Mouse (Mus musculus) left cerebral cortex, postnatal 10 days (tissue): Measurements from ENCODE around the gene Txlna. TPM values are rescaled to one million over a fixed set of nuclear protein-coding genes. Genes with fewer than 3 reads are reported as not detected.

Source experiments
- DNase-seq, 2 experiments: peaks; one replicate each; pipeline ENCODE4 v3.0.0; 2021 to 2022; ENCODE audit warnings: low spot score in 2 of 2, mixed read lengths in 1 of 2; ENCODE audit errors: extremely low spot score in 1 of 2
- intact Hi-C: fragments of 180-260 bp; cut with DNase I; formaldehyde crosslinking; loops from one replicate; pipeline ENCODE4 v1.15.1; 2025
- total RNA-seq, 2 experiments: library from RNA; stranded (reverse); gene quantifications; 2 replicates each; pipeline ENCODE4 v1.2.3; 2021

Gene Txlna
- total RNA-seq, 2 experiments from 2014 or later, result 33.7 to 39.4 TPM

DNA sequence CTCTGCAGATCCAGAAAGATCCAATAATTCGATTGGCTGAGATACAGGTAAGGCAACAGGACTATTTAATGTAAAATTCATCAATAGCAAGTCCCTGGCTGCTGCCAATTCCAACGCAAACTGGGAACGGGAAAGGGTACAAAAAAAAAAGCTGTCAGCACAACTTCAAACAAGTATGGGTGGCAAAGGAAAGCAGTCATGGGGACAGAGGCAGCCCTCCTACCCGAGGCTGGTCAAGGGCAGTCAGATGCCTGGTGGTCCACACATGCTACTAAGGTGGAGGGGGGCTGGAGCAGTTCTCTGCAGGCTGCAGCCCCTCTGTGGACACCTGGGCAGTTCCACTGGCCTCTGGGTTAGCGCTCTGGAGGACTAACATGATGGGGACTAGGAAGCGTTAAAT is 14.8 kb downstream of the Txlna start:
- intact Hi-C loops, result no loop called here
- DNase-seq, result no peak

DNA sequence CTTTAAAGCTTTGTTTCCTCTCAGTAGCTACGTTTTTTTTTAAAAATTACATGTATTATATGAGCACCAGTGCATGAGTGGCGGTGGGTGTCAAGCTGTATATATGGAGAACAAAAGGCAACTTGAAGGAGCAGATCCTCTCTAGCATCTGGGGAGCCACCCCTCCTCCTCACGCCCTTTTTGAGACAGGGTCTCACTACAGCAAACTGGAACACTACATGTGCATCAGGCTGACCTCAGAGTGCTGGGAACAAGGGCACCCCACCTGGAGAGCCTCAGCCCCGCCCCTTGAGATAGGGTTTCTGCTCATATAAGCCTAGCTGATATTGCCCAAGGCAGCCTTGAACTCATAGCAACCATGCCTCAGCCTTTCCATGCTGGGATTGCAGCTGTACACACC is 15.4 kb downstream of the Txlna start:
- no peak for DNase-seq

DNA sequence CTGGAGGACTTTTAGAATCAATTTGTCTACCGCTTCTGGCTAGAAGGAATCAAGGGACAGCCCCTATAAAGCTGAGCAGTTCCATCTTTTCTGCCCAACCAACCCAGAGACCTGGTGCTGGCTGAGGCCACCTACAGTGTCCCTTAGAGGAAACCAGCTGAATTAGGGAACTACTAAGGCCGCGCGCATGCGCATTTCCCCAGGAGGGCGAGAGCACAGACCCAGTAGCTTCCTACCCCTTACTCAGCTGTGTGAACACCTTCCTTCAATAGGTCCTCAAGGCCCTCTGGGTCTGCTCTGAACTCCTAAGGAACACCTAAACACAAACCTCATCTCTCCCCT is 15.9 kb downstream of the Txlna start:
- intact Hi-C loops, result no loop called here

More for the DNA sequence above, 15.4 kb downstream of the Txlna start:
- intact Hi-C loops, result no loop called here

DNA sequence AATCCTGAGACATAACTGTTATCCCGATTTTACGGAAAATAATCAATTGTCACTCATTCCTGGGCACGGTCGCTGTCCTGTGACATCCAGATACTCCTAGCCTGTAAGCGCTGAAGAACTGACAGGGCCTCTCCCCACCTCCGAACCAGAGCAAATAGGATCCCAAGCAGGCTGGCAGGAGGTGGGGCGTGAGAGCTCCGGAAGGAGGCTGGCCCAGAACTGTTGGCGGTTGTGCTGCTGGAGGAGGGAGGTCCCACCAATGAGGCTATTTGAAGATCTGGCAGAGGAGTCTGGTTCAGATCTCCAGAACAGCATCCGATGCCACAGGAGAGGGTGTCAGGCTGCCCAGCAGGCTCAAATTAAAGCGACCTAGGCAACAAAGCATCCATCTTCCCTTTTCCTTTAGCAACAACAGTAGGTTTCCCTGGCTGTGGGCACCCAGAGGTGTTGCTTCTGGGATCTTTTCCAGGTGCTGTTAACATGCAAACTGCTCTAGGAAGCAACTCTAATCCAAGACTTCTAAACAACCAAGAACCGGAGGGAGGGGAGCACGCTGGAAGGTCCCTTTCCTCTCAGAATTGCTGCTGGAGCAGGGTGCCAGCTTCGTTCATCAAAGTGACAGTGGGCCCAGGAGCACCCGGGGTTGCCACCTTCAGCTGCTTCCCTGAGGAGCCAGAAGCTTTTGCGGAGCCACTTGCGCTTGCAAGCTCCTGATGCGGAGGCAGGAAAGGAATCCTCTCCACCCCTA is 16.4 kb downstream of the Txlna start:
- intact Hi-C loops, result no loop called here

More for the DNA sequence above, 15.9 kb downstream of the Txlna start:
- DNase-seq, result peak; percentile 57 to 81

DNA sequence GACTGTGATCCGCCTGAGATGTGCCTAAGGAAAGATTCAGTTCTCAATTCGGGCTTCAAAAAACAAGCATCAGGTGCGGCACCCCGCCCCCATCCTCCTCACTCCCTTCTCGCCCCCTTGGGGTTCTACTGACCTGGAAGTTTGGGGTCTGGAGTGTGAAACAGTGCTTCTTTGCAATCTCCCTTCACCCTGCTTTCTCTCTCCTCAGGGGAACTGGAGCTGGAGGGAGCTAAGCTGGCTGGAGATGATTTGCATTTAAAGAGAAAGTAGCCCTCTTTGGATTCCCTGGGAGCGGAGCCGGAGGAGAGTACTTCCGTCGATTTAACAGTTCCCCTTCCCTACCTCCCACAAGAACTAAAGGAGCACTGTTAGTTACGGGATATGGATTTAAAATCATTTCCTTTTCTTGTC is 17.2 kb downstream of the Txlna start, which contains the start of gene Ccdc28b:
Ccdc28b (minus strand) TSS at position 267 of the 411 bp plus-strand sequence.
- intact Hi-C loops, result no loop called here
- peak in 1 of 2 experiments; percentile 55 for DNase-seq

More for the DNA sequence above, 16.4 kb downstream of the Txlna start:
- DNase-seq, result peak; percentile 91 to 93

DNA sequence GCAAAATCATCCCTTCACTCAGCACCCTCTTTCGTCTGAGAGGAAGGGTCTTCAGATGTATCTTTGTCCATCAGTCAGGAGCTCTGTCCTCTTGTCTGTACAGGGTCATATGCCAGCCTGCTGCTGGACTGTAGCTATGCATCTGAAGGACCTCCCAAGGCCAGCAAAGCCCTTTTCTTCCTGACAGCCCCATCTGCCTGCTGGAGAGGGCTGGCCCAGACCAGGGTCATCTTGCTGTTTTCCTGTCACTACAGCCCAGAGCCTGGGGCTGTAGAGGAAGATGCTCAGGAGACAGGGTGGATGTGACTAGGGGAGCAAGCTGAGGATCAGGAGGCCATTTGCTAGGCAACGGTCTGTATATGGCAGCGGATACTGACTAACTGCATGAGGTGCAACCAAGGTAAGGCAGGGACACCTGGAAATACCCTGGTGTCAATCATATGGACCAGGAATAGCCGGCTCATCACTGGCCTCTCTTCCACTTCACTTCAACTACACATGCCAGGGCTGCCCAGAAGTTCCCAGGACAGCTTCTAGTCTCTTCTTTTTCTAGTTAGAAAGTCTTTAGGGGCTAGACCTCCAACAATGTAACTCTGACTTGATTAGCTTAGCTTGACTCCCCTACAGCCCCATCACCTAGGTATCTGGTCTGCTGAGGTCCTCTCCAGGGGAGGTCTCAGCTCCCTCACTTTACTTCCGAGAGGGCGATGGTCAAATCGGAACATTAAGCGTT is 17.9 kb downstream of the Txlna start:
- DNase-seq, result no peak
- intact Hi-C loops, result no loop called here

DNA sequence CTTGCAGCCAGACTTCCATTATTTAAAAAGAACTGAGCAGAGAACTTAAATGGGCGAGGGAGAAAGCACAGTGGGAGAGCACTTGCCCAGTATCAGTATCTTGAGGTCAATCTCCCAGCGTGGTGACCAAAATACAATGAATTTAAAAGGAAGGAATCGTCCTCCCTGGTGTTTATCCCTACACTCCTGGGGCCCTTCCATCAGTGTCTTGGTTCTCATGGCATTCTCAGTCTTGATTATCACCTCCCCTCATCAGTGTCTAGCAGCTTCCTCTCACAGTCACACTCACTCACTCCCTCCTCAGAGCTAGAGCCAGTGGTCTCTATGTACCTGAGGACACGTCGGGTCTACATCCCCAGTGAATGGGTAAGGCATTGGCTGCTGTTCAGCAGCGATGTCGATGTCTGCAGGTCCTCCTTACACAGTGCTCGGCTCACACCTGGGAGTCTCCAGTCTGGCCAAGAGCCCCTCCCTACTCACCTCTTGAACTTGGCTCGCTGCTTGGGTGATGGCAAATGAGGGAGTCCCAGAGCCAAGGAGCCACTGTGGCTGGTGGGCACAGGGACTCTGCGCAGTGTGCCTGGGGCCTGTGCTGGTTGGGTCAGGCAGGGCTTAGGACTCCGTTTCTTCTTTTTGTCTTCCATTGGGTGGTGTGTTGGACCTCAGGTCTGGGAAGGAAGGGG is 18.6 kb downstream of the Txlna start:
- intact Hi-C loops, result no loop called here
- no peak for DNase-seq

DNA sequence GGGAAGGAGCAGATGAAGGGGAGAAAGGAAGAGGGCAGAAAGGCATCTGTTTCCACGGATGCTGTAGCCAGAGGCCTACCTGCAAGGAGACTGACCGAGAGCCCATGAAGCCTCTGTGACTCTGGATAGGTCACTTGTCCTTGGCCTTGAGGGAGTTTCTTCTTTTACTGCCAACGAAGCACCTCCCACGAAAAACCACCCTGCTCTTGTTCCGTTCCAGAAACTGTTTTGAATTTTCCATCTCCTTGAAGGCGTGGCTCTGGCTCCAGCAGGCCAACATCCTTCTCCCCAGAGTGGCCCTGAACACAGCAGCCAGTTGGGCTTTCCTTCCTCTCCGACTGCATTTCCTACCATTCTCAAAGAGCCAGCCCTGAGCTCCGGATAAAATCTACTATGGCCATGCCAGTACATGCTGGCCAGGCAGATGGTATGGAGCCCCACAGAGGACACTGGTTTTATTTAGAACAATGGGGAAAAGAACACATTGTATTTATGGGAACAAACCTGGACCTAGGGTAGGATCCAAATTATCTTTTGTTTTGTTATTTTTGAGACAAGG is 19.5 kb downstream of the Txlna start:
- DNase-seq, result no peak
- intact Hi-C loops, result no loop called here

DNA sequence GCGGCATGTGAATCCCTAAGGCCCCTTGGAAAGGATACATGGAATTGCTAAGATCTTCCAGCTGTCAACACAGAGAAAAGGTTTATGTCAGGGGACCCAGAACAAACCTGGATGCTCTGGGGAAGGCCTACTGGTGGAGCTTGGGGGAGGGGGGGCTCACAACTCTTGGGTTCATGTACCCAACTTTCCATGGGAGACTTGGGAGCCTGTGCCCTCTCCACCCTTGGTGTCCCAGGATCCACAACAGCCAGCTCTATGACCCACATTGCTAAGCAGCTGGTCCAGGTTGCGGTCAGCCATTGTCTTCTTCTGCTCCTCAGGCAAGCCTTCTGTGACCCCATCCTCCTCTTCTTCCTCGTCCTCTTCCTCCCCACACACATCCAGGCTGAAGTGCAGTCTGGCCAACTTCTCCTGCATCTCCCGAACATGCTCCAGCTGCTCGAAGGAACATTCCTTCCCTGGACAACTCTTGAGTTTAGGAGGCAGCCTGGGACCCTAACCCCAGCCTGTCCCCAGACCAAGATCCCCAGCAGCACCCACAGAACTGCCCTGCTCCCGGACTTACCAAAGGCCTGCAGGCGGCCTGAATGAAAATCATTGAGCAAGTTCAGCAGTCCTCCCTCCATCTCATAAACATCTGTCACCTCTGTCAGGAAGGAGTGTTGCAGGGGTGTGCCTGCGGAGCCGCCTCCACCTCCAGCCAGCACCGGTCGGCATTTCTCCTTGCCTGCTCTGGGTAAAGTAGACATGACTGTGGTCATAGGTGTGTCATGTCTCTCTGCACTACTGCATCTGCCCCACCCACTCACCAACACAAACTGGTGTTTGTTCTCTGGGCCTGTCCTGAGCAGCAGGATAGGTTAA is 20.2 kb downstream of the Txlna start:
- intact Hi-C loops, result no loop called here
- DNase-seq, result no peak

DNA sequence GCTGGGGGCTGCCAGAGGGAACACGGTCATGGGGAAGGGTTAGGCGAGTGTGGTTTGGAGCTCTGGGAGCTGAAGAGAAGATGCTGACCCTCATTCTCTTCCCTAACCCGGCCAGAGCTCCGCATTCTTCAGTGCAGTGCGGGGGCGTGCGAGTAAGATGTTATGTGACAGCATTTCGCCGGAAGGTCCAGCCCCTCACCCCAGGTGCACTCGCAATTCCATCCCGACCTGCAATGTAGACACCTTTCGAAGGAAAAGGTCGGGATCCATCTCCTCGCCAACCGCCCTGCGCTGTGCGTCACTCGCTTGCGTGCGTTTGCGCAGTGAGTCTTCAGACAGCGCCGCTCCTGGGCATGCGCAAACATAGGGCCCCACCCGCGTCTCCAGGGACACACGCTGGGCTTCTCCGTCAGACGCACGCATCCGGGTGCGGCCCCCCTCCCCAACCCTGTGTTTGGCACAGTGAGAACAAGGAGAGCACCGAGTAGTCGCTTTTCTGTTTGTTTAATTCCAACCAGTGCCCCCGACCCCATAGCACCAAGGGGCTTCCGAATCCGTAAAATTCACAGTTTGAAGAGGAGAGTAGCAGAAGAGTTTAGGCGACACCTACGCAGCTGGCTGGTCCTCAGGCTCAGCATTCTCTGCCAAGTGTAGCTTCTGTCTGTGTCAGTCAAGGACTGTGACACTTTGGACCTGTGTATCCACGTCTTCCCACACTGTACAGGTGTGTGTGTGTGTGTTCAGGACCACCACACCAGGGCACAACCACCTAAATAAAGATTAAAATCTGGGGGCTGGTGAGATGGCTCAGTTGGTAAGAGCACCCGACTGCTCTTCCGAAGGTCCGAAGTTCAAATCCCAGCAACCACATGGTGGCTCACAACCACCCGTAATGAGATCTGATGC is 21.8 kb downstream of the Txlna start, which contains the start of gene Iqcc:
Iqcc (minus strand) TSS at position 314 of the 906 bp plus-strand sequence.
- intact Hi-C loops, result no loop called here
- peak; percentile 96 to 97 for DNase-seq

DNA sequence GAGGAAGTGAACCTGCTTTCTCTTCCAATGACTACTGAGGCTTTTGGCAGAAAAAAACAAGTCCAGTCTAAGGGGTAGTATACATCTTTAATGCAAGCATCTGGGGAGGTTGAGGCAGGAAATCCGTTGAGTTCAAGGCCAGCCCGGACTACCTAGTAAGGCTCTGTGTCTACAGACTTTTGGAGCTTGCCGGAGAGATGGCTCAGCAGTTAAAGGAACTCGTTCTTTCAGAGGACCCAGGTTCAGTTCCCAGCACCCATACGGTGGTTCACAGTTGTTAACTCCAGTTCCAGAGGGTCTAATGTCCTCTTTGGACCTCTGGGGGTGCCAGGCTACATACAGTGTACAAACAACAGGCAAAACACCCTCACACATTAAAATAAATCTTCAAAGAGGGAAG is 22.8 kb downstream of the Txlna start:
- DNase-seq, result no peak
- intact Hi-C loops, result no loop called here

DNA sequence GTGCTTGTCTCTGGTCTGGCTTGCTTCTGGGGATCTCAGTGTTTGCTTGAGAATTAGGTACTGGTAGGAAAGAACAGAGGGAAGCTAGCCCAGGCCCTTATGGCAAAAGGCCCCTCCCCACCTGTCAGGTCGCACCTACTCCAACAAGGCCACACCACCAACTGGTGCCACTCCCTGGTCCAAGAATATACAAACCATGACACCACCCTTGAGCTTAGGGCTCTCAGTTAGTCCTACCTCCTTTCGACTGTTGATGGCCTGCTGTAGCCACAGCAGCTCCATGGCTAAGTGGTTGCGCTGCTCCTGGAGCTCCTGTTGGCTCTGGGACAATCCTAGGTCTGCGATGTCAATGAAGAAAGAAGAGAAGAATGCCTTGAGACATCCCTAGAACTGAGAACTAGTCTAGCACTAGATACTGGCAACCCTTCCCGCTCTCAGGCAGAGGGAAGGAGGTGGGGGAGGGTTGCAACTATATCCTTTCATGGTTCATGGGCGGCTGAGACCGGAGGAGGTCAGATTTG is 23.7 kb downstream of the Txlna start:
- no peak for DNase-seq
- intact Hi-C loops, result no loop called here

DNA sequence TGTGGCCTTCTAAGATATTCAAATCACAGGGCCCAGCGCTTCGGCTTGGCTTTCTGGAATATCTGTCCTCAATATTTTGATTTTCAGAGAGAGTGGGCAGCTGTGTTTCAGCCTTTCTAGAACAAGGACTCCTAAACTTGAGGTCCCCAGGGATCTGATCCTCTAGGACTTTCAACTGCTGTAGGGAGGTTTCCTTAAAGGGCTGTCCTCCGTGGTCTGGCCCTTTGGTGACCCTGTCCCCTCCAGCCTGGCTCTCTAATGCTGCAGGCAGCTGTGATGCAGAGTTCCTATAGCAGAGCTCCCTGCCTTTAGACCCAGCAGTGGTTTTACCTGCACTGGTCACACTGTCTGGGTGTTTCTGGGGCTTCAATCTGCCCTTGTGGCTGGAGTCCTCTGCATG is 24.2 kb downstream of the Txlna start:
- no peak for DNase-seq
- intact Hi-C loops, result no loop called here

DNA sequence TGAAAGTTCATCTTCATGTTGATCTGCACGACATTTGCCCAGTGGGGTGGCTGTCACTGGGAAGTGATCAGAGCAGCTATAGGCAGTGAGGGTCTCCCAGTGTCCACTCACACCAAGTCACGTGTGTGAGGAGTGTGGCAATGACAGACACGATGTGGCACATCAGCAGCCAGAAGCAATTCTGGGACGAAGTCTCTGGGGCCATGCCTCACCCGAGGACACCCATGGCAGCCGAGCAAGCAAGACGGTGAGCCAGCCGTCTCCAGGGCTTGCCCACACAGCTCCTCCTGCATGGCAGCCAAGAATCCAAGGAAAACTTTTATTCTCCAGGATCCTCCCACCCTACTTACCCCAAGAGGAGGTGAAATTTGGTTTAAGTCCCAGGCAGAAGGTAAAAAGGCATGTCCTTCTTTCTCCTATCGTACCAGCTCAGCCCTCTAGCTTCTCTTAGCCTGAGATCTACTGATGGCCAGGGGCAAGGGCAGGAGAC is 25.0 kb downstream of the Txlna start:
- intact Hi-C loops, result no loop called here
- no peak for DNase-seq

DNA sequence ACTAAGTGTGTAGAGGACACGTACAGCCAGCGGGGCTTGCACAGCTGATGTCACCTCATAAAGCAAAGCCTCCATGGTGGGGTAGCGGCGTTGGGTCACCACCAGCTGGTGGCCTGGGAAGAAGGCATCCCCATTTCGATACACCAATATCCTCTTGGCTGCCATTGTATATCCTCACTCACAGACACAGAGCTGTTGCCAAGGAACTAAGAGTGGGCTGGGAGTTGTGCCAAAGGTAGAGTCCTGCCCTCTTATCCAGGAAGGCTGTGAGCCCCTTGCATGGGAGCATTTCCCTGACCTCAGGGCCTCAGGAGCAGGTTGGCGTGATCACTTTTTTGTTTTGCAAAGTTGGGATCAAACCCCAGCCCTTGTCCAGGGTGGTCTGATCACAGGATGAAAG is 26.8 kb downstream of the Txlna start, which contains the start of gene Dcdc2b:
Dcdc2b (minus strand) TSS at position 165 of the 400 bp plus-strand sequence.
- no peak for DNase-seq
- intact Hi-C loops, result no loop called here

DNA sequence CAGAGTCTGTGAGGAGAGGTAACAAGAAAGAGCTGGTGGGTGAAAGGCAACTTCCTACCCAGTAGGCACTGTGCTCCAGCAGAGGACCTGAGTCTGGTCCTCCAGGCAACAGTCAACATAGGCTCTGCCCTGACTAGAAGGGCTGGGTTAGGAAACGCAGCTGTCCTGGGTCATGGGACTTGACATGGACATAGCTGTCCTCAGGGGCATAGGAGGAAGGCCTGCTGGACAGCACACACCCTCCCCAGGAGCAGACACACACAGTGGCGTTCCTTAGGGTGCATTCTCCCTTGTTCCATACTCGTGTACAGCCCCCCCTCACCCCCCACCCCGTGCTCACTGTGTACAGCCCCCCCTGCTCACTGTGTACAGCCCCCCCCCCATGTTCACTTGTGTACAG is 30.4 kb downstream of the Txlna start:
- intact Hi-C loops, result no loop called here
- DNase-seq, result no peak

DNA sequence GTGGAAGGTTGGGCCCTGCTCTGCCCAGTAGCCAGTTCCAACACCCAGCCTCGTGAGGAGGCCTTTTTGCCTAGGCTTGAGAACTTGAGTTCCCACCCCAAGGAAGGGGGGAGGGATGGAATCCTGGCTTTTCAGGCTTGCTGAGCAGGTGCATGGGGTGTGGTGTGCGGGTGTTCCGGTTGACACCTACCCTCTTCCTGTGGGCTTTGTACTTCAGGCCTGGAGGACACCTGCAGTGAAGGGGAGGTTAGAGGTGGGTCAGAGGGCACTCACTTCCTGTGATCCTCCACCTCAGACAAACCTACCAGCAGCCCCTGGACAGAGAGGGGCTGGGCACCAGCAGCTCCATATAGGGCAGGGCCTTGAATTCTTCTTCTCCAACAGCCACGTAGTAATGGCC is 30.8 kb downstream of the Txlna start:
- intact Hi-C loops, result no loop called here
- DNase-seq, result no peak
